Mouse (Mus musculus): ENCODE results near the gene Olfr995. TPM values are rescaled to one million over a fixed set of nuclear protein-coding genes. Genes with fewer than 3 reads are reported as not detected.

The Olfr995 gene
- not detected in 2 replicates for polyA plus RNA-seq (2015; fragmentation: Nextera tagmentation; extraction: Ambion mirVana)

DNA sequence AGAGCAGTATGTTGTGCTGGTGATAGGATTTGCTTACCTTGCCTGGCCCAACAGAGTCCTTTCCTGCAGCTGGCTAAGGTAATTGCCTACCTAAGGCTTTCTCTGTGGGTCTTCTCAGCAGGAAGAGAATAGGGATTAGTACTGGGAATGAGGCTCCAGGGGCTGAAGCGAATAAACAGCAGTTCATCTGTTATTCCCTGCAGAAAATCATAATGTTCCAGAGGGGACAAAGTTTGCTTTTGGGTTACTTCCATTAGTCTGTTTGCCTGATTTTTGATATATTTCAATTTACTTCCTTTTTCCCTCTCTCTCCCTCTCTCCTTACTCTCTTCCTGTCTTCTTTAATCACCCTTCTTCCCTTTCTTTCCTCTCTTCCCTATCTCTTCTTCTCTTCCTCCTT is at the start of gene Olfr995:
Gene Olfr995, minus strand, starts transcription at position 101 of the 400 bp plus-strand sequence.
- ATAC-seq = no peak
- Histone ChIP-seq H3K27ac (ENCODE audit: low read length) (no peak within 1 kb of the TSS), H3K4me2 (ENCODE audit: low read depth, low read length) (no peak within 1 kb of the TSS), H3K36me3 (ENCODE audit: control insufficient read depth, insufficient read depth, low read length) (no peaks in the 10 kb centered on the region), H3K9me3 (ENCODE audit: control insufficient read depth, low read length) (no peaks in the 10 kb centered on the region), H3K4me3 (ENCODE audit: low read length) (no peak within 1 kb of the TSS), H3K9ac (ENCODE audit: low read depth, low read length) (no peak within 1 kb of the TSS), H3K4me1 (ENCODE audit: control insufficient read depth, insufficient read depth, low read length) (no peaks in the 10 kb centered on the region), H3K27me3 (replicated peaks; ENCODE audit: control insufficient read depth, insufficient read depth, low read length) (no peaks in the 10 kb centered on the region)
- WGBS = 38% methylated on average over 1 of the region's 1 CpGs

- no peaks in the 10 kb centered on the region for H3K9me3 ChIP-seq (ENCODE audit: control insufficient read depth, low read length)
- H3K27me3 ChIP-seq (replicated peaks; ENCODE audit: control insufficient read depth, insufficient read depth, low read length) = no peaks in the 10 kb centered on the region
- H3K4me2 ChIP-seq (ENCODE audit: low read depth, low read length) = no peak overlapping the region
- H3K4me1 ChIP-seq (ENCODE audit: control insufficient read depth, insufficient read depth, low read length) = no peaks in the 10 kb centered on the region
- no peak overlapping the region for H3K4me3 ChIP-seq (ENCODE audit: low read length)
- WGBS = 79% methylated on average over 5 of the region's 5 CpGs
- no peak for ATAC-seq
- no peak overlapping the region for H3K9ac ChIP-seq (ENCODE audit: low read depth, low read length)
- no peak overlapping the region for H3K27ac ChIP-seq (ENCODE audit: low read length)
- no peaks in the 10 kb centered on the region for H3K36me3 ChIP-seq (ENCODE audit: control insufficient read depth, insufficient read depth, low read length)
Measured at GRCm38 (mm10) chr2:85490396-85490795, 47.0 kb upstream of the Olfr995 start.

- no peaks in the 10 kb centered on the region for H3K36me3 ChIP-seq (ENCODE audit: control insufficient read depth, insufficient read depth, low read length)
- ATAC-seq = no peak
- no peaks in the 10 kb centered on the region for H3K4me1 ChIP-seq (ENCODE audit: control insufficient read depth, insufficient read depth, low read length)
- no peak overlapping the region for H3K27ac ChIP-seq (ENCODE audit: low read length)
- H3K27me3 ChIP-seq (replicated peaks; ENCODE audit: control insufficient read depth, insufficient read depth, low read length) = no peaks in the 10 kb centered on the region
- no peak overlapping the region for H3K4me2 ChIP-seq (ENCODE audit: low read depth, low read length)
- H3K9ac ChIP-seq (ENCODE audit: low read depth, low read length) = no peak overlapping the region
- no peak overlapping the region for H3K4me3 ChIP-seq (ENCODE audit: low read length)
- 76% methylated on average over 3 of the region's 3 CpGs for WGBS
- H3K9me3 ChIP-seq (ENCODE audit: control insufficient read depth, low read length) = no peaks in the 10 kb centered on the region
Measured at GRCm38 (mm10) chr2:85466801-85467325, 23.4 kb upstream of the Olfr995 start.

- H3K9me3 ChIP-seq (ENCODE audit: control insufficient read depth, low read length) = no peaks in the 10 kb centered on the region
Measured at GRCm38 (mm10) chr2:85442546-85442945, 893 bp downstream of the Olfr995 start.

DNA sequence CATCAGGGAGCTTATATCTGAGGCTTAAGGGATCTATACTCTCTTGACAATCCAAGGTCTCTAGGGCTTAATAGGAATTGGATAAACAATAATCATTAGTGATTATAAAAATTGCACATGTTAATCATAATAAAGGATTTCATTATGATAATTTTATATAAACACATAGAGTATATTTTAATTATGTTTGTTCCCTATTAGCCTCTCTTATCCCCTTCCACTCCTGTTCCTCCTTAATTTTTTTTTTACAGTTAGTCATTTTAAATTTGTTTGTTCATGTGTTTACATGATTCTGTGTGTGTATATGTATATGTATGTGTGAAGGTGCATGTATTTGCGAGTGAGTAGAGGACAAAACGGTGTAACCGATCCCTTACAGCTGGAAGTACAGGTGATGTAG is 7.1 kb downstream of the Olfr995 start, which contains the start of gene Olfr994:
Gene Olfr994, minus strand, starts transcription at position 101 of the 400 bp plus-strand sequence.
- Histone ChIP-seq H3K4me2 (ENCODE audit: low read depth, low read length) (no peak within 1 kb of the TSS), H3K4me3 (ENCODE audit: low read length) (no peak within 1 kb of the TSS), H3K9ac (ENCODE audit: low read depth, low read length) (no peak within 1 kb of the TSS), H3K9me3 (ENCODE audit: control insufficient read depth, low read length) (no peaks in the 10 kb centered on the region), H3K27me3 (replicated peaks; ENCODE audit: control insufficient read depth, insufficient read depth, low read length) (no peaks in the 10 kb centered on the region), H3K27ac (ENCODE audit: low read length) (no peak within 1 kb of the TSS), H3K4me1 (ENCODE audit: control insufficient read depth, insufficient read depth, low read length) (no peaks in the 10 kb centered on the region), H3K36me3 (ENCODE audit: control insufficient read depth, insufficient read depth, low read length) (no peaks in the 10 kb centered on the region)
- 93% methylated on average over 3 of the region's 3 CpGs for whole genome bisulfite sequencing
- no peak for ATAC-seq

More at GRCm38 (mm10) chr2:85442546-85442945, 893 bp downstream of the Olfr995 start:
- no peaks in the 10 kb centered on the region for H3K4me1 ChIP-seq (ENCODE audit: control insufficient read depth, insufficient read depth, low read length)
- H3K4me2 ChIP-seq (ENCODE audit: low read depth, low read length) = no peak overlapping the region
- no peaks in the 10 kb centered on the region for H3K27me3 ChIP-seq (replicated peaks; ENCODE audit: control insufficient read depth, insufficient read depth, low read length)
- H3K36me3 ChIP-seq (ENCODE audit: control insufficient read depth, insufficient read depth, low read length) = no peaks in the 10 kb centered on the region
- H3K4me3 ChIP-seq (ENCODE audit: low read length) = no peak overlapping the region
- H3K9ac ChIP-seq (ENCODE audit: low read depth, low read length) = no peak overlapping the region
- no peak overlapping the region for H3K27ac ChIP-seq (ENCODE audit: low read length)
- no peak for ATAC-seq

- Histone ChIP-seq H3K9ac (ENCODE audit: low read depth, low read length) (no peak overlapping the region), H3K4me1 (ENCODE audit: control insufficient read depth, insufficient read depth, low read length) (no peaks in the 10 kb centered on the region), H3K27me3 (replicated peaks; ENCODE audit: control insufficient read depth, insufficient read depth, low read length) (no peaks in the 10 kb centered on the region), H3K4me3 (ENCODE audit: low read length) (no peak overlapping the region), H3K27ac (ENCODE audit: low read length) (no peak overlapping the region), H3K4me2 (ENCODE audit: low read depth, low read length) (no peak overlapping the region), H3K36me3 (ENCODE audit: control insufficient read depth, insufficient read depth, low read length) (no peaks in the 10 kb centered on the region), H3K9me3 (ENCODE audit: control insufficient read depth, low read length) (no peaks in the 10 kb centered on the region)
- WGBS = 88% methylated on average over 1 of the region's 1 CpGs
- no peak for ATAC-seq
Measured at GRCm38 (mm10) chr2:85425893-85426292, 17.5 kb downstream of the Olfr995 start.

- Histone ChIP-seq H3K9me3 (ENCODE audit: control insufficient read depth, low read length) (no peaks in the 10 kb centered on the region), H3K4me1 (ENCODE audit: control insufficient read depth, insufficient read depth, low read length) (no peaks in the 10 kb centered on the region), H3K9ac (ENCODE audit: low read depth, low read length) (no peak within 1 kb of the TSS), H3K27ac (ENCODE audit: low read length) (no peak within 1 kb of the TSS), H3K4me3 (ENCODE audit: low read length) (no peak within 1 kb of the TSS), H3K36me3 (ENCODE audit: control insufficient read depth, insufficient read depth, low read length) (no peaks in the 10 kb centered on the region), H3K27me3 (replicated peaks; ENCODE audit: control insufficient read depth, insufficient read depth, low read length) (no peaks in the 10 kb centered on the region), H3K4me2 (ENCODE audit: low read depth, low read length) (no peak within 1 kb of the TSS)
- no peak for ATAC-seq
Measured at GRCm38 (mm10) chr2:85414777-85415176, 28.7 kb downstream of the Olfr995 start, which contains the start of gene Olfr993. Gene Olfr993, minus strand, starts transcription at chr2:85414877.

GRCm38 (mm10) chr2:85409369-85409768 is 34.1 kb downstream of the Olfr995 start, which contains the start of gene Olfr992:
Gene Olfr992, minus strand, starts transcription at chr2:85409469.
- no peak within 1 kb of the TSS for H3K27ac ChIP-seq (ENCODE audit: low read length)
- no peaks in the 10 kb centered on the region for H3K27me3 ChIP-seq (replicated peaks; ENCODE audit: control insufficient read depth, insufficient read depth, low read length)
- H3K36me3 ChIP-seq (ENCODE audit: control insufficient read depth, insufficient read depth, low read length) = no peaks in the 10 kb centered on the region
- H3K4me1 ChIP-seq (ENCODE audit: control insufficient read depth, insufficient read depth, low read length) = no peaks in the 10 kb centered on the region
- H3K9ac ChIP-seq (ENCODE audit: low read depth, low read length) = no peak within 1 kb of the TSS
- H3K9me3 ChIP-seq (ENCODE audit: control insufficient read depth, low read length) = no peaks in the 10 kb centered on the region
- H3K4me3 ChIP-seq (ENCODE audit: low read length) = no peak within 1 kb of the TSS
- ATAC-seq = no peak
- 30% methylated on average over 2 of the region's 2 CpGs for WGBS
- H3K4me2 ChIP-seq (ENCODE audit: low read depth, low read length) = no peak within 1 kb of the TSS

Measured in intestine, embryonic 16.5 days (tissue).